Mouse (Mus musculus) large intestine, adult 2 months (tissue): ENCODE measurements at regions not wholly inside any gene's neighbourhood (a gene's known extent, or its start where the extent isn't known, plus 50 kb on each side); places are given as distances from the start of the nearest gene placed in this dataset.

Experiments
- DNase-seq: peaks from one replicate; pipeline ENCODE4 v3.0.0-alpha.2; 2012; ENCODE audit warnings: low read depth, low spot score
- WGBS: fragments of 180-500 bp; shearing (Covaris S2); methylation state at CpG from one replicate; pipeline ENCODE4 v1.1.7; 2018; 5-methylcytosine and 5-hydroxymethylcytosine counted together

DNA sequence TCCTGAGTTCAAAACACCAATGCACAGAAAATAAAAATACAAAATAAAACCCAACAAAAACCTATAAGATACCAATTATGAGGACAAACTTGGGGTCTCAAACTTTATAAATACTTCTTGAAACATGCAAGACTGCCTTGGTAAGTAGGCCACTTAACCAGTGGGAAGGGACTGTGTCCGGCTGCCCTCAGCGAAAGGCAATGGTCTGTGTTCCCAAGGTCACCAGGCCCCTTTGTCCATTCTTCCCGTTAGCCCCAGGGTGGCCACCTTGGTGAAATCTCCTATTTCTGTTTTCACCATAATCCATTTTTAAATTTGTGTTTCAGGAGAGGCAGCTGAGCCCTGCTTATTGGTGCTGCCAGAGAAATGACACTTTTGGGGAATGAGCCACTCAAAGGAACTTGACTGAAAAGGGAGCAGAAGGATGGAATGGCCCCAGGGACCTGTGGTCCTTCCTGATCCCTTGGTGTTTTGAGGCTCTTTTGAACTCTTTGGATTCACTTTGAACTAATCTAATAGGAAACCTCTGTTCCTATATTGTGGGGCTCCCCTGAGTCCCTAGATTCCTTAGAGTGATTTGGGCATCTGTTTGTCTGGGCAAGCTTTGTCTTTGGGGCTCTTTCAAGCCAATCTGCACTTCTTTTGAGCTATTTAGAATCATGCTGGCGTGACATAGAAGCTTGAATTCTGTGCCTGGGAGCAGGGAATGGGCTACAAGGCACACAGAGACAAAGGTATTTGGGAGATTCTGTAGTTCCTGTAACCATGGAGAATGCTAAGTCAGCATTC is 313.3 kb upstream of the Klf3 start:
- 96% methylated on average over 4 of the region's 4 CpGs for WGBS
- DNase-seq: no peak

DNA sequence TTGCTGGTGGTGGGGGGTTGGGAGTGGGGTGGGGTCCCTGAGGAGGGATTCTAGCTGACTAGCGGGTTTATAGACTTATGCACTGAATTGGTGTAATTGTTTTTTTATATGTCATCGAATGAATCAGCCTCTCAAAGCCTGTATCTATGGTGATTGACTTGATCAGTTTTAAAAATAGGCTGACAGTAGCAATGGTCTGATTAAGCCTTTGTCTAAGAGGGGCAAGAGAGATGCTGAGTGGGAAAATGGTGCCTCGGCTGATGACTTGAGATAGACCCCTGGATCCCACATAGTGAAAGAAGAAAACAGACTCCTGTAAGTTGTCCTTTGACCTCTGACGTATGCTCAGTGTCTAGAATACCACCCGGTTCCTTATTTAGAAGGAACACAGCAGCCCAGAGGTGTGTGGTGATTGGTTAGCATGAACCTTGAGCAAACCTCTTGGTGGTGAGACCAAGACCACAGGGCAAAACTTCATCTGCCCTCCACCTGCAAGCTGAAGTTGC is 312.7 kb upstream of the Klf3 start:
- DNase-seq: no peak
- 53% methylated on average over 5 of the region's 5 CpGs for WGBS

DNA sequence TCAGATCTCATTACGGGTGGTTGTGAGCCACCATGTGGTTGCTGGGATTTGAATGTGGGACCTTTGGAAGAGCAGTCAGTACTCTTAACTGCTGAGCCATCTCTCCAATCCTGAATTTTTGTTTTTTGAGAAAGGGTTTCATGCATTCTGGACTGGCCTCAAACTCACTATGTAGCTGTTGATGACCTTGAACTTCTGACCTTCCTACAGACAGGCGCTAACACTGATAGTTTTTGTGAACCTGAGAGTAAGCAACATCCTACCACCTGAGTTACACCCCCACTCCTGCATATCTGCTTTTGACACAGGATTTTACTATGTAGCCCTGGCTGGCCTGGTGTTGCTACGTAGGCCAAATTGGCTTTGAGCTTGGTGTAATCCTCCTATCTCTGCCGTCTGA is 308.8 kb upstream of the Klf3 start:
- 95% methylated on average over 4 of the region's 4 CpGs for WGBS
- no peak for DNase-seq

DNA sequence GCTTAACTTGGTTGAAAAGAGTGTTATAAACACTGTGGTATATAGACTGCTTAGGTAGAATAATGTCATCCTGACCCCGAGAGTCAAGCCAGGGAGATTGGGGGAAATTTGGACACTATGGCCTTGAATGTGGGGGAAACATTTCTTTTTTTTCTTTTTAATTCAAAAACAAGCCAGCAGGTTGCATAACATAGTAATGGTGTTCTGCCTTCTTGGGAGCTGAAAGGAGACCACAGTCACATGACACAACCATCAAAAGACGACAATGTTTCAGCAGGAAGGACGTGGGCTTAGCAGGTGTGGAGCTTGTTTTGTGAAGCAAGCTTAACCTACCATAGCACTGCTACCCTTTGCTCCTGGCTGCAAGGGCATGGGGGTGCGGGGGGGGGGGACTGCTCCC is 306.3 kb upstream of the Klf3 start:
- DNase-seq: no peak
- 87% methylated on average over 4 of the region's 4 CpGs for WGBS

DNA sequence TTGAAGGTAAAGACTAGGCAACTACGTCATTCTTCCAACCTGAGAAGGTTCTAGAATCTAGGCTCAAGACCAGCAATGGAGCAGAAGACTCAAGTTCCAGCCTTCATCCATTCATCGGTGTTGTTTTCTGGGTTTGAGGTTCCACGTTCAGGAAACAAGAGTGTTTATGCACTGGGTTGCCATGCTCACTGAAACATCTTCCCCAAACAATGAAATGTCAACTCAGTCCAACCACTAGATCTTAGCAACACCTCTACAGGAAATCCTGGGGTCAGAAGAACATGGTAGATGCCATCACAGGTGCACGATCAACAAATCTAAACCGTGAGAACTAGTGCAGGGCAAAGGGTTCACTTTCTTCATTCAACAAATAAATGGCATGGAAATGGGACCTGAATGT is 304.8 kb upstream of the Klf3 start:
- DNase-seq: no peak

DNA sequence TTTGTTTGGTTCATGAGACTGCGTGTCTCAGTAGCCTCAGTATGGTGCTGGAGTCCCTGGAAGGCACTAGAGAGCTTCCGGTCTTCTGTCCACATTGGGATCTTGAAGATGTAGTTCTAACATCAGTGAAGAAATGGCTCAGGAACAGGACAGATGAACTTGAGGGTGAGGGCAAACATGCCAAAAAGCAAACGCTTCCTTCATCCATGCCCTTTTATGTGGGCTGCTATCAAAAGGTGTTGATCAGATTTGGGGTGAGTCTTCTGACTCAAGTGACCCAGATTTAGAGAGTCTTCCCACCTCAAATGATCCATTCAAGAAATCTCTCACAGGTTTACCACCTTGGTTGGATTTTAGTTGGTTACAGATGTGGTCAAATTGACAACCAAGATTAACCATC is 304.1 kb upstream of the Klf3 start:
- WGBS: 96% methylated on average over 3 of the region's 3 CpGs
- no peak for DNase-seq

More for the DNA sequence above, 304.8 kb upstream of the Klf3 start:
- WGBS: 92% methylated on average over 5 of the region's 5 CpGs

DNA sequence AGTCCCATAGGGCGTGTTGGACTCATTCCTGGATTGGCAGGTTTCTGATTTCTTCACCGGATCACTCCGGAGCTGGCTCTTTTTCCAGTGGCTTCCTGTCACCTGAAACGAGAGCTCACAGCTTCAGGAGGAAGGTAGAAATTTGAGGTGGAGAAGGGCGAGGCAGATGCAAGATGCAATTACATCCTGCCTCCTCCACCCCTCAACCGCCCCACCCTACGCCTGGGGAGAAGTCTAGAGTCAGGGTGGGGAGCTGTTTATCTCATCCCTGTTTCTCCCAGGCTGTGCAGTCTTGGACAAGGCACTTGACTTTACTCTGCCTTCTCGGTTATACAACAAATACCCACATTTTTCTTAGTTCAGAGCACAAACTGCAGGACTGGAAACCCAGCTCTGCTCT is 302.8 kb upstream of the Klf3 start:
- 34% methylated on average over 8 of the region's 8 CpGs for WGBS

DNA sequence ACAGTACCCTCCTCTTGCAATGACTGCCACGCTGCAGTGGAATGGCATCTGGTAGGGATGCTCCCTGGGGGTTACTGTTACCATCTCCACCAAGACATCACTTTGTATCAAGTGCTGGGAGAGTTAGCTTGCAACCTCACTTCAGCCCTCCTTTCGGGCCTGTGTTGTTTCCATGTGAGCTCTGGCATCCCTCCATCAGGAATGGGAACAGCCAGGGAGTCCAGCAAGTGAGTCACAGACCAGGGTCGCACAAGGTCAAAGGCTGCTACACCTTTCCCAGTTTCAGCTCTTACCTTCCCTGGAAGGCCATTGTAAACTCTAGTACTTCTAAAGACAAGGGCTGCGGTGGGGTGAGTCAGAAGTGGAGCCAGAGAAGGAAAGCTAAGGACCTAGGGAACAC is 302.3 kb upstream of the Klf3 start:
- DNase-seq: no peak
- 40% methylated on average over 4 of the region's 4 CpGs for WGBS

More for the DNA sequence above, 302.8 kb upstream of the Klf3 start:
- no peak for DNase-seq

DNA sequence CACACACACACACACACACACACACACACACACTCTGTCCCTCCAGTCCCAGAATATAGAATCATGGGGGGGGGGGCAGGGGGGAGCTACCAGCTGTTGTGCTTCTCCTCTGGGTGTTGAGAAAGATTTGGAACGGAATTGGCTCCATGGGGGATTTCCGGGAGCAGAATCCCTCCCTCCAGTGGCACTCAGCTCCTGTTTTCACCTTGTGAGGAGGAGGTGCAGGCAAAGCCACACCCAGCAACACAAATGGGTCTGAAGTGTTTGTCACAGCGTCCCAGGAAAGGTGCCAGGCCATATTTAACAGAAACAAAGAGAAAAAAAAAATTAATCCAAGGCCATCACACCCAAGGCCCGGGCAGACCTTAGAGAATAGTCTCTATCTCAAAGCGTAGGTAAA is 301.4 kb upstream of the Klf3 start:
- WGBS: 27% methylated on average over 5 of the region's 5 CpGs

DNA sequence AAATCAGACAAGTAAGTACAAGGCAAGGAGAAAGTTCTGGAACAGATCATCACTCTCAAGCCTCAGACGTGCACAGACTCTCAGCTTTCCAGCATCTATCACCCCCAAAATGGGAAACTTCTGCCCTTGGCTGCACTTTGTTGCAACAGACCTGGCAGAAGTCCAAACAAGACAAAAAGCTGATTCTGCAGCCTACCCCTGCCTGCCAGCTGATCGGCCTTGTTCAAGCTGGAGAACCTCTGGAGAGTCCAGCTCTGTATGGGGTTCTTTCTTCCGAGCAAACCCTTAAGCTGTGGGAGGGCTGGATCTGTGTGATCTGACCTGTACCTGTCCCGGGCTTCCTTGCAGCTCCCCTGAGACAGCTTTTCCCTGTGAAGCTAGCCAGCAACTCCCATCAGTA is 299.7 kb upstream of the Klf3 start:
- 34% methylated on average over 4 of the region's 4 CpGs for WGBS
- DNase-seq: no peak

More for the DNA sequence above, 301.4 kb upstream of the Klf3 start:
- DNase-seq: no peak

DNA sequence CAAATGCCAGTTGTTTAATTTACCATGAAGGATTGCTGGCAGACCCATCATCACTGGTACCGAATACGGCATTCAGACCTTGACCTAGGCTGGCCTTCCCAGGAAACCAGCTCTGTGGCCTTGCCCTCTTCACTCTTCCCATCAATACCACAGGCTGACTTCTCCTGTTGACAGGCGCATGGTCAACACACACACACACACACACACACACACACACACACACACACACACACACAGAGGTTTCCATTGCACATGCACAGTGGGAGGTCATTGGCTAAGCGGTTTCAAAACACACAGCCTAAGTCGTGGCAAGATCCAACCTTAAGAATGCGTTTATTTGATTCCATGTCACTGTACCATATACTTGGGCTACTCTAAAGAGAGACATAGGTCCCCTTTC is 298.7 kb upstream of the Klf3 start:
- no peak for DNase-seq
- WGBS: 61% methylated on average over 6 of the region's 6 CpGs

DNA sequence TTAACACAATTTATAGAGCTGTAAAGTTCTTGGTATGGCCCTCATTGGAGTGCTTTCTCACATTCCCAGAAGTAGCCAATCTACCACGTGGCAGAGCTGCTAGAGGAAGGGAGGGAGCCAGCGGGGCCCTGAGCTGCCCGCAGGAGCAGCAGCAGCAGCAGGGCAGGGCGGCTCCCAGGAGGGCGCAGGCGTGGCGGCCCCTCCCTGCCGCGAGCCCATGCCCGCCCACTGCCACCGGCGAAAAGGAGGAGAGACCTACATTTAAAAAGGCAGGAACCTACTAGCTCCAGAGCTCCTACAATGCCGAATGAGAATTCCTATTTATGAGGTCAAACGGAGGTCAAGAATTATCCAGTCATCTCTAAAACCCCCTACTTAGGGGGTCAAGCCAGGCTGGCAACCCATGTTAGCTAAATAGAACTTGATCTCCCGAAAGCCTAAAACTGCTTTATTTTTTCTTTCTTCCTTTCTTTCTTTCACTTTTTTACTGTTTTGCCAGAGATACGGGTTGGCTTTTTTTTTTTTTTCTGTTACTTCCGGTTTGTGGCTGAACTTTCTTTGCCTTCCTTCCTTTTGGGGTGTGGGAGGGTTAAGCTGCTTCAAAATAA is 297.9 kb upstream of the Klf3 start:
- no peak for DNase-seq
- 2% methylated on average over 17 of the region's 17 CpGs for WGBS

DNA sequence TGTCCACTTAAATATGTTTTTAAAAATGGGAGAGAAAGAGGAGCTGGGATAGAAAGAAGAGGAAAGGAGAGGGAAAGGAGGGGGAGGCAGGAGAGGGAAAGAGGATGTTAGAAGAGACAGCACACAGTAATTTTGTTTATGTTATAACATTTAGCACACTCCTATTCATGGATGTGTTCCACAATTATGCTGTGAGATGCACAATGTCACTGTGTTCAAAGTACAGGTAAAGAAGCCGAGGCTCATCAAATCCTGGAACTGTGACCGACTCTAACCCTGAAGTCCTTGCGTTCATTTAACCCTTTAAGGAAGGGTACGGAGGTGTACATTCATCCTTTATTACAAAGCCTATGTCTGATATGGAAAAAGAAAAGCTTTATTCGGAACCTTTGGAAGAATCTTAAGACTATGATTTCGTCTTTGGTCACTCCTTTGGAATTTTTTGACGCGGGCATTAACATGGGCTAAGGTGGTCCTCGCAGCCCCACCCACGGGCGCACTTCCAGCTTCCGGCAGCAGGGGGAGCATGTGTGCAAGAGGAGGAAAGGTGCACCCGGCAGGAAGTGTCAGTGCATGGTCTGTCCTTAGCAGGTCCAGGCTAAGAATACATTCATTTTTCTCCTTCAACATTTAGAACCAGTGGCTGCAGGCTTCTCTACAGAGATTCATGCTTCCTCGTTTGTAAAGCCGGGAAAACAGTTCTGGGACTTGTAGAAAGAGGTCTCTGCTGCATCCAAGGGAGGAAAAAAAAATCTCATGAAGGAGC is 297.2 kb upstream of the Klf3 start:
- WGBS: 1% methylated on average over 15 of the region's 15 CpGs

DNA sequence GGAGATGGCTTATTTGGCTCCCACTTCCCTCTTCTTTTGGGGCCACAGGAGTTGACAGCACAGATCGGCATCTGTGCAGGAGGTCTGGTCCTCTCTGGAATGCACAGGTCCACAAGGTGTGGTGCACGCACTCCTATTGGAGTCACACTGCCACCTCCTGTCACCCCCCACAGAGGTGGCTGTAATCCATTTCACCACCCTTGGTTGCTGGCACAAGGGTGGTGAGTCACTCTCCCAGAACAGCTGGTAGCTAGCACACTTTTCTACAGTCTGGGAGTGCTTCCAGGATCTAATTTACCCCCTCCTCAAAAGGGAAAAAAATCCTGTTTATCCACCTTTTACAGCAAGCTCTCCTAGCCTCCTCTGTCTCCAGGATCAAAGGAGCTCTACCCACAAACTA is 294.6 kb upstream of the Klf3 start:
- no peak for DNase-seq
- whole genome bisulfite sequencing: 32% methylated on average over 2 of the region's 2 CpGs

More for the DNA sequence above, 297.2 kb upstream of the Klf3 start:
- no peak for DNase-seq

DNA sequence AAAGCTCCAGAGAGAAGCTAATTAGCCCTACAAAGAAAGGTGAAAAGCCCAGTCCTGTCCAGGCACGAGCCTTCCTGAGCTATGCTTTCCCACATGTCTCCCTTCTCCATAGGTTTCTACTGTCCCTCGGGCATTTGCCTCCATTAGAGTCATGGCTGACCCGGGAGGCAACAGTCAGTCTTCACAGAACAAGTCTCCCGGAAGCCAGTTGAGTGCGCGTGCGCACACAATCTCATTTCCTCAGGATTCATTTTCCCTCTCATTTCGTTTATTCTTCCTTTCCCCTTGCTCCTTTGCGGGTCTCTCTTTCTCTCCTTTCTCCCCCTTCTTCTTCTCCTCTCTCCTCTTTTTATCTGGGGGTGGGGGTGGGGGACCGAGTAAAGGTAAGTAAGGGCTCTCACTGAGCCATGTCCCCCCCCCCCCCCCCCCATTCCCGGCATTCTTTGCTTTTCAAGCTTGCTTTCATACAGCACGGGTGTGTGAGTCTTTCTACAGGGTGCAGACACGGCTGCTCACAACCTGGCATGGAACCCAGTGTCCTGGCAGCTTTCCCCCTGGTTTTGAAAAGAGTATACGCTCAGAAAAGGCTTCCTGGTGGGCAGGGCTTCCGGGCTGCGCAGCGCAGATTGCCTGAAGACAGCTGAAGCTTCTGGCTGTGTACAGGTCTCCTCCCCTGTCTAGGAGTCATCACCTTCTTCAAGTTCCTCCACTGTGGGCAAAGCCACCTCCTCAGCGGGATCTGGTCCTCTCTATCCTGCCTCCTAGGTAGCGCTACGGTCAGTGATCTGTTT is 289.8 kb upstream of the Klf3 start:
- DNase-seq: no peak
- WGBS: 83% methylated on average over 20 of the region's 20 CpGs

DNA sequence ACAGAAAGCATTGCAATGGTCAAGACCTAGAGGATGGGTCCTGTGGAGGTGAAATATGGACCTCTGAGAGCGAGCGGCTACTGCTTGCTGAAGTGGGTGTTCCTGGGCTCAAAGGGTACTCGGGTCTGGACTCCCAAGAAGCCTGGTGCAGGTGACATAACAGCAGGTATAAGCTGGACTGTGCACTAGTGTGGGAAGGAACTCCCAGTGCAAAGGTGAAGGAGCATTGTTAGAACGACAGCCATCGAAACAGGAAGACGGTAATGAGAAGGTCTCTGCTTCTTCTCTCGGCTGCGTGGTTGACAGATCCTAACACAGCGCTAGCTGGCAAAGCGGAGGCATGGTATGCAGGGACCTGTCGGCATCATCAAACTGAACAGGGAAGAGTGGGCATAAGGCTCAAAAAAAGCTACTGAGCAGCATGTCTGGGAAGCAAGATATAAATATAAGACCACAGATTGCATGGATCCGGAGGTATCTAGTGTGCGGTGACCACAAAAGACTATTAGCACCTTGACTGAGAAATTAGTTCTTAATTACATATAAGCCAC is 287.0 kb upstream of the Klf3 start:
- 43% methylated on average over 13 of the region's 13 CpGs for WGBS
- DNase-seq: no peak

DNA sequence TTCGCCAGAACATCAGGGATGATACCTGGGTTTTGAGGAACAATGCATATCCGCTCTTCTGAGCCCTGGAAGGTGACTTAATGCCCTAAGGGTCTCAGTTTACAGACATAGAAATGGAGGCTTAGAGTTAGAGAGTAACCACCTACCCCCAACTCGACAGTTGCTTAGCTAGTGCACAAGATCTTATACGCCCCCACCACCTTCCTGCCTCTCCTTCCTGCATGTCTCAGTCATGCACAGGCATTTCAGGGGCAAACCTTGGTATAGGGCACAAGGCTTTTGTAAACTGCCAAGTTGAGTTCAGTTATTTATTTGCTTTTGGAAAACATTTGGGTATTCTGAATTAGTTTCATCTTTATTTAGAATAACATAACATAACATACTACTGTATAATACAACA is 285.9 kb upstream of the Klf3 start:
- no peak for DNase-seq
- 86% methylated on average over 4 of the region's 4 CpGs for WGBS

DNA sequence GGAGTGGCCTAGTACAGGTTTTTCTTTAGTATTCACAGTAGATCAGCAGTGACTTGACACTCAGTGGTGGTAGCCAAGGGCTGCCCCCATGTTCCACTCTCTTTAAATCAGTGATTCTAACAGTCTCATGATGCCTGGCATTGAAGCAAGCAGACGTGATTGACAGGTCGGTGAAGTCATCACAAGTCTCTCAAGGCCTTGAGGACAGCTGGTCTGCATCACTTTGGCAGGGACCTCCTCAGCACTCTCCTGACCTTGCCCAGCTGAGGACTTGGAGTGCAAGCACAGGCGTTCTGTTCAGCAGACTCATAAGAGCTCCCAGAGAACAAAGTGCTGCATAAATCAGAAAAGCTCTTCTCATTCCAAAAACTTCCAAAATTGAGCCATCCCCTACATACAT is 285.4 kb upstream of the Klf3 start:
- WGBS: 59% methylated on average over 3 of the region's 3 CpGs

DNA sequence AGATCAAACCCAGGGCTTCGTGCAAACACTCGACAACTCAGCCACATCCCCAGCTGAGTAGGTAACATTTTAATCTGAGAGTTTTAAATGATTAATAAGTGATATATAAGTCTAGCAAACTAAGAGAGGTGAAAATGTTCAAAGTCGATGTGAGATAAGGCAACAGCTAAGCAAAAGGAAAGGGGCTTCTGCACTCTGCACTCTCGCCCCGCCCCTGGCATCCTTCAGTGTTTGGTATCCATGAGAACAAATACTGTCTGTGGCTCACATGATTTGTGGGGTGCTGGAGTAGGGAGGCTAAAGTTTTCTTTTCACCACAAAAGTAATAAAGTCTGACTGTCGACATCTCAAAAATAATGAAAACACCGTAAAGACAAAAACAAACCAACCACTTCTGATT is 284.2 kb upstream of the Klf3 start:
- 25% methylated on average over 7 of the region's 7 CpGs for WGBS
- DNase-seq: no peak

More for the DNA sequence above, 285.4 kb upstream of the Klf3 start:
- DNase-seq: no peak

DNA sequence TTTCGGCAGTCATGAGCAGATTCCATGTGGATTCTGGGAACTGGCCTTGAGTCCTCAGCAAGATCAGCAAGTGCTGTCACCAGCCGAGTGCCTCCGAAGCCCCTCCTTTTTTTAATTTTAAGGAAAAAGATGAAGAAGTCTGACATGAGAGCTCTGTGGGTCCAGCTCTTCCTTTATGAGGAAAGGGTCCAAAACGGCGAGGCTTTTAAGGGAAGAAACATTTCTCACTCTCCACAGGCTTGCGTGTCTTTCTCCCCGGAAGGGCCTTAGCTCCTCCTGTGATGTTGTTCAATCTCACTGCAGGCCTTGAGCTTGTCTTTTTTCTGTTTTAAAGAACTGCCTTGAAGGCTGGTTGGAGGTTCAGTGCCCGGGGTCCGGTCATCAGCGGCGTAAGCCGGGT is 283.5 kb upstream of the Klf3 start:
- DNase-seq: no peak
- 35% methylated on average over 12 of the region's 12 CpGs for WGBS
